Mouse (Mus musculus): ENCODE results near the gene Nhlrc2. TPM values are rescaled to one million over a fixed set of nuclear protein-coding genes. Genes with fewer than 3 reads are reported as not detected.

The Nhlrc2 gene
- polyA plus RNA-seq, 1 experiment from 2014 or later, result 15.4 TPM

Other genes starting within 250 kb of the Nhlrc2 start
- gene Nrap, start 158.2 kb upstream of the Nhlrc2 start, polyA plus RNA-seq (2016; fragmentation: Nextera tagmentation; extraction: Ambion mirVana), result 23.2 and 26.3 TPM in 2 replicates
- 31.6 and 33.9 TPM in 2 replicates for gene Casp7, start 151.1 kb upstream of the Nhlrc2 start, polyA plus RNA-seq (2016; fragmentation: Nextera tagmentation; extraction: Ambion mirVana)
- not detected in 2 replicates for gene Plekhs1, start 86.6 kb upstream of the Nhlrc2 start, polyA plus RNA-seq (2016; fragmentation: Nextera tagmentation; extraction: Ambion mirVana)
- gene Dclre1a, start within 50 bp of the Nhlrc2 start, polyA plus RNA-seq (2016; fragmentation: Nextera tagmentation; extraction: Ambion mirVana), result 10.8 and 14.6 TPM in 2 replicates
- gene Adrb1, start 173.9 kb downstream of the Nhlrc2 start, polyA plus RNA-seq (2016; fragmentation: Nextera tagmentation; extraction: Ambion mirVana), result 3.9 and 4.2 TPM in 2 replicates

Measured in heart, embryonic 12.5 days (tissue).